ENCODE assay signal across 29 mouse cellular contexts in genomic region chr6:48966696-48967095, GRCm38 (mm10). TPM values are rescaled to one million over a fixed set of nuclear protein-coding genes. Genes with fewer than 3 reads are reported as not detected.
"Had no signal": no experiment of that assay in that cellular context is flagged by ENCODE, and none has a peak within 500 bp of the region (broad histone marks: within the 10 kb centered on the region; RNA-seq: fewer than 3 reads in every experiment).

No protein-coding gene starts in this region.

RNA-seq across cellular contexts. Expression of gene Doxl2, which starts 8.1 kb away (rescaled TPM):
- polyA plus RNA-seq: limb, embryonic 11.5 days; limb, embryonic 12.5 days; limb, embryonic 13.5 days; limb, embryonic 14.5 days; limb, embryonic 15.5 days; liver, adult 2 months; liver, embryonic 11.5 days; liver, embryonic 12.5 days; liver, embryonic 13.5 days; liver, embryonic 14.5 days; liver, embryonic 15.5 days; liver, embryonic 16.5 days; liver, postnatal 0 days; lung, adult 2 months; lung, embryonic 14.5 days; lung, embryonic 15.5 days; lung, embryonic 16.5 days; lung, postnatal 0 days; macrophage; midbrain, embryonic 10.5 days; midbrain, embryonic 11.5 days; midbrain, embryonic 12.5 days; midbrain, embryonic 13.5 days; midbrain, embryonic 14.5 days; midbrain, embryonic 15.5 days; midbrain, embryonic 16.5 days; midbrain, postnatal 0 days; myocyte; neural tube, embryonic 11.5 days had no signal

RNA-seq across cellular contexts. Expression of gene Svs1, which starts 20.0 kb away (rescaled TPM):
- polyA plus RNA-seq: limb, embryonic 11.5 days; limb, embryonic 12.5 days; limb, embryonic 13.5 days; limb, embryonic 14.5 days; limb, embryonic 15.5 days; liver, adult 2 months; liver, embryonic 11.5 days; liver, embryonic 12.5 days; liver, embryonic 13.5 days; liver, embryonic 14.5 days; liver, embryonic 15.5 days; liver, embryonic 16.5 days; liver, postnatal 0 days; lung, adult 2 months; lung, embryonic 14.5 days; lung, embryonic 15.5 days; lung, embryonic 16.5 days; lung, postnatal 0 days; macrophage; midbrain, embryonic 10.5 days; midbrain, embryonic 11.5 days; midbrain, embryonic 12.5 days; midbrain, embryonic 13.5 days; midbrain, embryonic 14.5 days; midbrain, embryonic 15.5 days; midbrain, embryonic 16.5 days; midbrain, postnatal 0 days; myocyte; neural tube, embryonic 11.5 days had no signal

RNA-seq across cellular contexts. Expression of gene 1600015I10Rik, which starts 37.0 kb away (rescaled TPM):
- polyA plus RNA-seq: limb, embryonic 11.5 days; limb, embryonic 12.5 days; limb, embryonic 13.5 days; liver, adult 2 months; liver, embryonic 11.5 days; liver, embryonic 12.5 days; liver, embryonic 13.5 days; liver, embryonic 14.5 days; liver, embryonic 15.5 days; liver, embryonic 16.5 days; liver, postnatal 0 days; lung, adult 2 months; lung, embryonic 14.5 days; lung, embryonic 15.5 days; lung, embryonic 16.5 days; lung, postnatal 0 days; macrophage; midbrain, embryonic 10.5 days; midbrain, embryonic 11.5 days; midbrain, embryonic 12.5 days; midbrain, embryonic 13.5 days; midbrain, embryonic 14.5 days; midbrain, embryonic 15.5 days; midbrain, embryonic 16.5 days; midbrain, postnatal 0 days; myocyte; neural tube, embryonic 11.5 days had no signal
